Mouse (Mus musculus) T-helper 1 cell (primary cell): Measurements from ENCODE around the gene Inpp4a.

Experiments used
- in situ Hi-C: fragments of 300-600 bp; cut with MboI, MseI; formaldehyde crosslinking; loops from one replicate; pipeline ENCODE4 v1.15.1; 2025; ENCODE audit warnings: high pct_unique_total_duplicates

The Inpp4a gene

DNA sequence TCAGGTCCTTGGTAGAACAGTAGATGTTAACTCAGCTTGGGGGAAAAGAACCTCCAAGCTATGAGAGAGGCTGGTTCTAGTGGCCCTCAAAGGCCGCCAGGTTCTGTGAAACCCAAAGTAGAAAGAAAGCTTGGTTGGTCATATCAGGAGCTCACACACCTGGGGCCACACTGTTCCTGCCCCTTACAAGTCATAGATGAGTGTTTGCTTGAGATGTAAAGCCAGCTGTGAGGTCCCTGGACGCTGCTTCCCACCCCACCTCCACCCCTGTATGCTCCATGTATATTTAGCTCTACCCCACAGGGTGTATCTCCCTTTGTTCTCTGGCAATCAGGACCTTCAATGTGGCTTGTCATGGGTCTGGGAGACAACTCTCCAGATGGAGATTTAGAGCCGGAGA lies 109.0 kb downstream of the Inpp4a start:
- in situ Hi-C loops: no loop called here

DNA sequence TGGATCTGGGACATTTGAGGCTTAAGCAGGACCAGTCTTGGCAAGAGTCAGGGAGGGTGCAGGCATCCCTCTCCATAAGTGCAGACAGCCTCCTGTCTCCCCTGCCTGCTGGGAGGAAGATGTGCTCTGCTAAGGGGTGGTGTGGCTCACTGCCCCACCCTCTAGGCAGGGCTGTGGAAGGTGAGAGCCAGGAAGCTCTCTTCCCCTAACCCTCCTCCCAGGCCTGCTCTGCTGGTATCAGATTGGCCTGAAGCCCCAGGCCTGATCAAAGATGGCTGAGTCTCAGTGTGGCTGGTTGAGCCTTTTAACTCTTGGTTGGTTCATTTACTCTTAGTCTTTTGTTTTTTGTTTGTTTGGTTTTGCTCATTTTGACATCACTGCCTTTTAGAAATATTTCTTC lies 110.0 kb downstream of the Inpp4a start:
- in situ Hi-C loops: no loop called here

DNA sequence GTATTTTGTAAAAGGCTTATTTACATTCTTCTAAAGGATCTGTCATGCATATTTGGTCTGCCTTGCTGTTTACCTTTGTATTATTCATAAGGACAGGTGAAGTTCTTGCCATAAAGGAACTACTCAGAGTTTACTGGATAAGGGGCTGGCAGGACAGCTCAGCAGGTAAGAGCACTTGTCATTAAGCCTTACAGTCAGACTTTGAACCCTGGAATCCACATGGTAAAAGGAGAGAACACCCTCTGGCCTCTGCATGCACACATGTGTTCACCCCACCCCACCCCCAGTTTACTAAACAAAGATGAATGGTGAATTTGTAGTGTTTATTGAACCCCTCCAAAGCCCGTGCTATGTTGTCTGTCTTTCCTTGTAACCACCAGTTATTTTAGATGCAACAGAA lies 115.7 kb downstream of the Inpp4a start:
- in situ Hi-C loops: no loop called here

DNA sequence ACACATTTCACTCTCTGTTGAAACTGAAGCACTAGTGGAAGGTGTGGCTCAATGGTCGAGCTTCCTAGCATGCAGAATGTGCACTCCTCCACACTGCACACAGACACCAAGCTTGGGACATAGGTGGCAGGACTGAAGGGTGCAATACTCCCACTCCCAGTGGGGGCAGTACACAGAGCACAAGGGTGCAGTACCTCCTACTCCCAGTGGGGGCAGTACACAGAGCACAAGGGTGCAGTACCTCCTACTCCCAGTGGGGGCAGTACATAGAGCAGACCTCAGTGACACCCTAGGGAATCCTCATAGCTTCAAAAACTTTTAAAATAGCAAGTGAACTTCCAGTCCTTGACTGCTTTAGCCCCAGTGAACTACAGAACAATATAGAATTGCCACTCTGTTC lies 119.8 kb downstream of the Inpp4a start:
- in situ Hi-C loops: no loop called here

DNA sequence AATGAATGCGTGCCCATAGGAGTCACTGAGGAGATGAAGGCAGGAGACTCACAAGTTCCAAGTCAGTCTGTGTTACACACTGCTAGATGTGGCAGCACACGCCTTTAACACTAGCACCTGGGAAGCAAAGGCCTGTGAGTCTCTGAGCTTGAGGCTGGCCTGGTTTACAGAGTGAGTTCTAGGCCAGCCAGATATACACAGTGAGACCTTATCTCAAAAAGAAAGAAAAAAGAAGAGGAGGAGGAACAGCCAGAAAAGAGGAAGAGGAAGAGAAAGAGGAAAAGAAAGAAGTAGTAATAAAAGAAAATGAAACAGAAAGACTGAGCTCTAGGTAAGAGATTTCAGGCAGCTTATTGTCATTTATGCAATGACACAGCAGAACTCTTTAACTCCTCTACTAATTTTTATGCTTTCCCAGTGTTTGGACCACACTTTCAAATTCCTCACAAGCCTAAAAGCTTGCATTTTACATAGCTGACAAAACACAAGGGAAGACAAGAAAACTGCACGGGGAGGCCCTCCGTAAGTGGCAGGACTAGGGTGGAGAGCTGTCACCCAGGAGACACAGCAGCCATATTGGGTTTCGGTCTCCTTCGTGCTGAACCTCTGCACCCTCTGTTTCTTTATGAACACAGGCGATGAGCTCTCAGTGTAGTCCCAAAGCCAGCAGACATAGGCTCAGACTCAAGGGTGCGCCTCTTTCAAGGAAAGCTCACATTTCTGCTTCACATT lies 127.6 kb downstream of the Inpp4a start:
- in situ Hi-C loops: loop anchor here (25.0 kb wide), 1 partner anchor 435 kb away; the partner anchor contains the start of genes Lipt1 and Tsga10

DNA sequence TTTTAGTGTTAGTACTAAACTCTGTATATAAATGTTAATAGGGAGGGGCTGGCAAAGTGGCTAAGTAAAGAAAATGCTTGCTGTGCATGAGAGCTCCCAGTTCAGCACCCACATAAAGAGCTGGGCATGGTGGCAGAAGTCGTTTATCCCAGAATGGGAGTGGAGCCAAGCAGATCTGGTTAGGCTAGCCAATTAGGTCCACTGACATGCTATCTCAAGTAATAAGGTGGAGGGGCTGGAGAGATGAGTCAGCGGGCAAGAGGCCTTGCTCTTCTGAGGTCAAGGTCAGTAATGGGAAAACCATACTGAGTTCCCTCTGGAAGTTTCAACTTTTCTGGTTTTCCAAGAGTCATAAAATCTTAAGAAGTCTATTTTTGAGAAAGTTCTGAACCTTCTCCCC lies 129.2 kb downstream of the Inpp4a start:
- in situ Hi-C loops: loop anchor here (25.0 kb wide), 1 partner anchor 433 kb away; the partner anchor contains the start of genes Lipt1 and Tsga10

DNA sequence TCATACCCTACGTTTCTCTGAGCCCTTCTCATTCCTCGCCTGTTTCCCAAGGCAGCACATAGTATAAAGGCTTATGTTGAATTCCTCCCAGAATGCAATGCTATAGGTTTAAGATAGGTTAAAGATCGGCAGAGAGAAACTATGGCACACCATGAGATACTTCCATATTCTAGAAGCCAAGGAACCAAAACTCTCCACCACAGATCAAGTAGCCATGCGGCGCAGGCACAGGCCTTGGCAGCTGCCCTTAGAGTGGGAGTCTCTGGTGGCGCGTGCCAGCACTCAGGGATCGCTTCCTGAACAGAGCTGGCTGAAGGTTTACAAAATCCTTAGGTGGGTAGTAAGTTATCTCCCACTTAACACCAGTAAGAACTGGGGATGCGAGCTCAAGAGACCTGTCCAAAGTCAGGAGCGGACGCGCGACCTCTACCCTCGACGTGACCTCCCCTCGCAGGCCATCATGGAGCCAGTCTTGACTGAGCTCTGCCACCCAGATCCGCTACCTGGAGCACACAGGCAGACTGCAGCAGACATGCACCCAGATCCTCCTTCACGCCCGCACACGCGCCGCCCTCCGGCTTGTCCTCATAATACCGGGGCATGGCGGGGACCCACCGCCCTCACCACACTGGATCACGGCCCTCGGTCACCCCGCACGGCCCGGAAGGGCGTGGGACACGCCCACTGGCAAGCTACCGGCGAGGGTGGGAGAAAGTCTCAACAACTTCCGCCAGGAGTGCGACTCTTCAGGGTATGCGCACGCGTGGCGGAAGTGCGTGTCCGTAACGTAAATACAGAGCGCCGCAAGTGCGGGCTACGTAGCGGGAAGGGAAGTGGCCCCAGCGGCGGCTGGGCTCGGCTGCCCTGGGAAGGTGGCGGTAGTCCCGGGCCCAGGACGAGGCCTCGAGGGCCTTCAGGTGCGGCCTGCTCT lies 130.0 kb downstream of the Inpp4a start, which contains the start of the genes Coa5 and Unc50:
Gene Coa5, minus strand, starts transcription at position 738 of the 931 bp plus-strand sequence.
Gene Unc50, plus strand, starts transcription at position 774 of the 931 bp plus-strand sequence.
- in situ Hi-C loops: loop anchor here (25.0 kb wide), 1 partner anchor 433 kb away; the partner anchor contains the start of genes Lipt1 and Tsga10

DNA sequence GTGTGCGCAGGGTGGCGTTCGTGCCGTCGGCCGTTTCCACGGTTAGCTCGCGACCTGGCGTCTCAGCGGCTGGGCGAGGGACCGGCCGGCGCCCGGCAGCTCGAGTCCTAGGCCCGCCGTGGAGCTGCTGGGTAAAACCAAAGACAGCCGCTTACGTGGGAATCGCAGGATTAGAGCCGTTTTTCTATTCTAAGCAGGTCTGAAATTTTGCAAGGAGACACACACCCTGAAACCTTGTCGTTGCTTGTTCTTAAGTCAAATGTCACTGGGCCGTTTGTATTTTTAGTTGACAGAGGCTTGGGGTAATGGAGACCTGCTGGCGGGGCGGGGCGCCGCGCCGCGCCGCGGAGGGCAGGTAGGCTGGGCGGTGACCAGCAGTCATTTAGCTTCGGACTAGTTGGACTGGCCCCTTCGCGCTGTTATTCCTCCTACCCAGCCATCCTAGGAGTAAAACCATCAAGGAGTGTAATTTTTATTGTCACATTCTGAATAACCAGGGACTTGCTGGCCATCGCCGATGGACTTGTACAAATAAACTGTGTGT lies 130.7 kb downstream of the Inpp4a start:
- in situ Hi-C loops: loop anchor here (25.0 kb wide), 1 partner anchor 432 kb away; the partner anchor contains the start of genes Lipt1 and Tsga10

DNA sequence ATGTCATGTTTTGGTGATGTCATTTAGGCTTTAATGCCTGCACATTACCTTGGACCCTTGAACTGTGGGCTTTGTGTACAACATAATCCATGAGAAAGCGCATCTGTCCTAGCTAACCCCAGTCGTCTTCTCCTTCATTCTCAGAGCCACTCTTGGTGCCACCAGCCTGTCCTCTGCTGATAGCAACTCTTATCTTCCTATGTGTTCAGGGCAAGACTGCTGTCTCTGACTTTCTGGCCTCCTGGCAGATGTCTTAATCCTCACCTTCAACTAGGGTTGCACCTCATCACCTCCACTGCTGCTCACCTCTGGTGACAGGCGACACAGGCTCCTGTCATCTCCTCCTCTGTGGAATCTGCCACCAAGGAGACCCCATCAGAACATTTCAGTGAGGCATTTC lies 136.8 kb downstream of the Inpp4a start:
- in situ Hi-C loops: loop anchor here (25.0 kb wide), 1 partner anchor 426 kb away; the partner anchor contains the start of genes Lipt1 and Tsga10

DNA sequence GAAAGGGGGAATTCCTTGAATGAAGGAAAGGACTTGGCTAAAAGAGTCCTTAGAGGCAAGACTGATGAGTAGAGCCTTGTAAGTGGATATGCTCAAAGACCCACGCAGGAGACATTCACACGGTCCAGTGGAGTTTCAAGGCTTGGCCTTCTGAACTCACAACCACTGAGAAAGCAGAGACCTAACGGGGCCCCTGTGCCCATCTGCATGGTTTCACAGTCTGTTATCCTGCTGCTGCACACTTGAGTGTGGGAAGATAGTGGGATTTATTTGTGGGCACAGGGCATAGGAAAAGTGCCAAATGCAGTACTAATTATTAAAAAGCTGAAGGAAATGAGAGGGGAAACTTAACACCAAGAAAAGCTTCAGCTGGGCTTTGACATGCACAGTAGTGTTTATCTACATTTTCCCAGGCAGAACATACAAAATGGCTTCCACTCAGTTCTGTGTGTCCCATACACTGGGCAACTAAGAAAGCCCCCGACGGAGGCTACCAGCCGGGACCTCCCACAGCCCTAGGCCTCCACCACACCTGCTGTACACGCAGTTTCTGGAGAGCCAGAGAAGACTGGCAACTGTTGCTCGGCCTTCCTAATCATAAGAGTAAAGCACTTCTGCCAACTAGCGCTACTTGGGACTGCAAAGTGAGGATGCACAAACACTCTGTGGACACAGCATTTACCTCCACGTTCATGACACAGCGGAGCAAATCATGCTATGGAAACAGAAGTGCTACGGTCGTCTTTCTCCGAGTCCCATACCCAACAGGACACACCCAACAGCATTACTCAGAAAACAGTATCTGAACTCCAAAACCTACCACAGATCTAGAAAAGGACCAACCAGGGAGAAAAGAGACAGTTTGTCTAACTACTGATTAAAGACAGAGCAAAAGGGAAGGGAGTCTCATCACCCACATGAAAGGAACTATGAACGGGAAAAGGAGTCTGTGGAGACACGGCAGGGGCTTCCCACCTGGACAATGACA lies 143.5 kb downstream of the Inpp4a start:
- in situ Hi-C loops: loop anchor here (10.0 to 25.0 kb wide), 2 partner anchors 192 to 419 kb away; partner anchors contain the start of genes Lipt1 and Tsga10

DNA sequence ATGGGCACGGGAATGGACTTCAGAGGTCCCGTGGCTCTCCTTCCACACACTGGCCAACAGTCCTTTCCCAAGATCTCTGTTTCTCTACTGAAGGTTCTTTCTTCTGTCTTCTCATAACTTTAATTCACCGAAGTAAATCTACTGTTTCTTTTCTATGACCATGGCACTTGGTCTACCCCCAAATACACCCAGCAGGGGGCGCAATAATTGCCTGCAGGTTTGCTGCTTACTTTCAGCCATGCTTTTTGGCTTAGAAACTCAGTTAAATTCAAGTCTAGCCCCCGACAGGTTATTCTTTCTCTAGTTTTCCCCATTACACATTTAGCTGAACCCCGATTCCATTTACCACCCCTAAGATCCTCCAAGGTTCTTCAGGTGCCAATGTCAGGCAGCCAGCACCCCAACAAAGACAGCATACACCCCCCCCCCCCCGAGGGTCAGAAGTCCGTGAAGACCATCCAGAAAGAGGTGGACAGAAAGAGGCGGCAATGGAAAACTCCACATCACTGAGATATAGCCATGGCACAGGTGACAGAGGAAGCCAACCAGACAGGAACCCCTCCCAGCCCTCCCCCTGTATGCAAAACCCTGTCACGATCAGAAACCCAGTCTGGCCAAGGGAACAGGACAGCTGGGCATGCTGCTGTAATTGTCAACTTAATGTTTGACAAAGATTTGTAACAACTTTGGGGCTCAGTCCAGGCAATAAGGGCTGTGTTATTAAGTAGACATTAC lies 148.9 kb downstream of the Inpp4a start:
- in situ Hi-C loops: loop anchor here (10.0 to 25.0 kb wide), 2 partner anchors 186 to 414 kb away; partner anchors contain the start of genes Lipt1 and Tsga10

DNA sequence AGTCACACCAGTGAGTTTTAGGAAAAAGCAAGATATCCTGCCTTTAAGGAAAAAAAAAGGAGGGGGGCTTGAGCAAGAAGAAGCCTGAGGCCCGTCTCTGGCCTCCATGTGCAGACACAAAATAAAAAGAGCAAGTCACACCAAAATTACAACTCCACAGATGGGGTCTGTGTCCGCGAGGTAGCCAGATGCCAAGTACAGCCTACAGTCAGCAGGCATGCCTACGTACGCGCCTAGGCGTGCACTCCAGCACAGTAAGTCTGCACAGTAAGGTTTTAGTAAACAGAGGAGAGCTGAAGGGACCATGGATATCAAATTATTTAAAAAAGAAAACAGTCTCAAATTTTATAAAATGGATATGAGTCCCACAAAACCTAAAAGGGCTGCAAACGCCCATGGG lies 151.6 kb downstream of the Inpp4a start:
- in situ Hi-C loops: no loop called here

DNA sequence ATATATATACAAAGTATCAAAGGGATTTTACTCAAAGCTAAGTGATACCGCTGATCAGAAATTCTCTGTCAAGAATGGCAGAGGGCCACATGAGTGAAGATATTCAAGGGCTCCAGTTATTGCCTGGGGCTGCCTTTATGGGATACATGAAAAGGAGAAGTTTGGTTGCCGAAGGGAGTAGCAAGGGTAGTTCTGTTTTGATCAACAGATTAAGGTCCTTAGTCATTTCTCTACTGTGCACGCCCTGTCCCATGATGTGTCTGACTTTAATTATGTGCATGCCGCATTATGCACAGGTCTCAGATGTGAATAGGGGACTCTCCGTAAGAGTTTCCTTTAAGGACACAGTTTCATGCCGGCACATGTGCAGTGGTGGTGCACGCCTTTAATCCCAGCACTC lies 157.9 kb downstream of the Inpp4a start:
- in situ Hi-C loops: no loop called here
